Mouse (Mus musculus): Measurements from ENCODE around the gene Gast.
"Not testable (repeated sequence)": the region's sequence is repeated elsewhere in the genome, so short reads cannot be mapped to it uniquely, and the experiment has no call there.

The Gast gene

DNA sequence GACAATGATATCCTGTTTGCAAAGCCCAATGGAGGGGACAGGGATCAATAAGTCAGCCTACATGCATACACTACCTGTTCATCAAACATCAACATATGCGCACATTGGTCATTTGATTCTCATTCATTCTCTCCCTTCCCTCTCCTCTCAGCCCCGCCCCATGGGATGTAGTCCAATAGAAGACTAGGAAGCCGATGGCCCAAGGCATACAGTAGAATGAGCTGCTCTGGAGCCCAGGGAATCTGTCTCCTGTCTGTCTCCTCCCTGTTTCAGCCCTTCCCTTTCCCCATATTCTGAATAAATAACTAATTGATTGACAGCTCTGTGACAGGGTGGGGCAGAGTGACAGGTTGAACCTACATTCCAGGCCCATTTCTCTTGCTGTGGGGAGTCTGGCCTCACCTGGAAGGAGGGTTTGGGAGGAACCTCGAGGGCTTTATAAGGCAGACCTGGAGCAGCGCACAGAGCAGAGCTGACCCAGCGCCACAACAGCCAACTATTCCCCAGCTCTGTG is at the start of gene Gast:
TSS of gene Gast (plus strand) at position 464 of the 514 bp plus-strand sequence.
- no peak for DNase-seq (ENCODE audit: low read depth, low spot score)

DNA sequence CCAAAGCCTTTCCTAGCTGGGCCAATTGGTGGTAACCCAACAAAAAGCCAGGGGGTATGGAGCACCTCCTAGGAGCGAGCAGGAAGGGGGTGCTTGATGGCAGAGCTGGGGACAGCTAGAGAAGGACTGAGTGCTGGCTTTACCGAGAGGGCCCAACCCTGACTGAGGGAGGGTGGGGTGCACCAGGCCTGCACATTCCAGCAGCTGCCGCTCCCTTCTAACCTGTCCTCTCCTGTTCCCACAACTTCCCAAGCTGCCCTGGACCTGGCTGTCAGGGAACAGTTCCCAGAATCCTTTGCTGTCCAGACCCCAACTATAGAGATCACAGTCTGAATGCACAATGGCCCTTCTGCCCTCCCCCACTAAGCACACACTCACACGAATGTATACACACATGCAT is 49.2 kb upstream of the Gast start:
- no peak for DNase-seq (ENCODE audit: low read depth, low spot score)

DNA sequence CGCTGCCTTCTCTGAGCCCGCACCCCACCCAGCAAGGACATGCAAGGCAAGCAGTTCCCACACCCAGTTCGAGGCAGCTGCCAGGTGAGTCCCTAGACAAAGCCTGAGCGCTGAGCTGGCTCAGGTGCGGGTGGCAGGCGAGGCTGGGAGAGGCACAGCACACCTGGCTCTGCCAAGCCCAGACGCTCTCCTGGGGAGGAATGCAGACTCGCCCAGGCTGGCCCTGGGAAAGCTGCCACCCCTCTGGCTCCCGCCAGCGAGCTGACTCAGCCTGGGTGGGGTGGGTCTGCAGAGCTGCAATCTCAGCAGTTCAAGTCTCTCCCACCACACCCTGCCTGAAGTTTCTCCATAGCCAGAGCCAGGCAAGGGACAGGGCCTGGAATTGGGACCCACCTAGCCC is 47.2 kb upstream of the Gast start:
- no peak for DNase-seq (ENCODE audit: low read depth, low spot score)

DNA sequence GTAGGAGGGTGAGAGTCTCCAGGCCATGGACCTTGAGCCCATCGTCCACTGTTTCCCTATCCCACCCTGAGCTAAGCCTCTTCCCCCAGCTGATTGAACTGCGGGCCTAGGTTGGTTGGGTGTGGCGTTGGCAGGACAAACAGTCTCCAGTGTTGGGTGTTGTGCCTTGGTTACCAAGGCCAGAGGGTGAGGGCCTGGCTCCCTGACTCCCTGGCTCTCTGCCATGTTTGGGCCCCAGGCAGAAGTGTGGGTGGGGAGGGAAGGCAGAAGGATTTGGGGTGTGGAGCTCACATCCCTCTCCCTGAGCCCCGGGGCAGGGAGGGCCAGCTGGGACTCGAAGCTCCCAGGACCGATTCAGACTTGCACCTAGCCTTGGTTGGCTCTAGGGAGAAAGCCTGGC is 45.3 kb upstream of the Gast start:
- no peak for DNase-seq (ENCODE audit: low read depth, low spot score)

DNA sequence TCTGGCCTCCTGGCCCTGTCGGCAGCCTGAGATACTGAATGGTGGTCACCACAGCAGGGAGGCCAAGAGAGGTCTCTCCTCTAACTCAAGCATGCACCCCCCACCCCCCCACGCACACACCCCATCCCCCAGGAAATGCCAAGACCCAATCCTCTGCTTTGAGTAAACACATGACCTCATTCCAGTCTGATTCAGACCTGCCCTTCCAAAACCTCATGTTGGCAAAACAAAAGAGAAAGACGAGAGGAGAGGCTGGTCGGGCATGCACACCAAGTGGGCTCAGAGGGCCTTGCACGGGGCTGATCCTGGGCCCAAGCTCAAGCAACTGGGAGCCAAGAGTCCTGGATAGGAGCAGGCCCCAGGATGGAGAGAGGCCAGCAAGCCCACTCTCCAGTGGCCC is 44.0 kb upstream of the Gast start:
- DNase-seq (ENCODE audit: low read depth, low spot score): no peak

DNA sequence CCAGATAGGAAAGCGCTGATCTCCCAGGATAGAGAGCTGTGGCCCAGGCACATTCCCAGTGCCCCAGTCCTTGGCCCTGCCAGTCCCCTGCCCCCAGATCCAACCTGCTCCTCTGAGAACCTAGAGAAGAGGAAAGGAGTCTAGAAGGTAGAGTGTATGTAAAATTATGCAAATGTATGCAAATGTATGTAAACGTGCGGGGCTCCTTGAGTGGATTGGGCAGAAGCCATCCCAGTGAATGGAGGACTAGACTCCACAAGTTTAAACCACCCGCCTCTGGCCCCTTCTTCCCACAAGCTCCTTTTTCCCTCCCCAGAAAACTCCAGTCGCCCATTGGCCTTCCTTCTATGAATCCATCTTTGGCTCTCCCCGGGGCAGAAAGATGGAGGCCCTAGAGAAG is 41.3 kb upstream of the Gast start:
- no peak for DNase-seq (ENCODE audit: low read depth, low spot score)

DNA sequence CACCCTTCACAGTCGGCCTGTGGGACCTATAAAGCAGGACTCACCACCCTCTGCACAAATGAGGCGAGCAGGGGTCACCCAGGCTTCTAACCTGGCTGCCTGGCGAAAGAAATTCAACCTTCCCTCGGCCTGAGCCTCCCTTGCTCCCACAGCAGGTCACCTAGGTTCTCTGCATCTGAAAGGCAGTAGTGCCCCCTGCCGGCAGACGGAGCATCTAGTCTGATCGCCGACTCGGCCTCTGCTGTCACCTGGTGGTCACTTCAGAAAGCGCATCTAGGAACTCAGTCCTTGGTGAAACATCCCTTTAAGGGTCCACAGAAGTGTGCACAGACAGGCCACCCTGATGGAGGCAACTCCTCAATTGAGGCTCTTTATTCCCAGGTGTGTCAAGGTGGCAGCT is 38.9 kb upstream of the Gast start:
- DNase-seq (ENCODE audit: low read depth, low spot score): peak; percentile 79

DNA sequence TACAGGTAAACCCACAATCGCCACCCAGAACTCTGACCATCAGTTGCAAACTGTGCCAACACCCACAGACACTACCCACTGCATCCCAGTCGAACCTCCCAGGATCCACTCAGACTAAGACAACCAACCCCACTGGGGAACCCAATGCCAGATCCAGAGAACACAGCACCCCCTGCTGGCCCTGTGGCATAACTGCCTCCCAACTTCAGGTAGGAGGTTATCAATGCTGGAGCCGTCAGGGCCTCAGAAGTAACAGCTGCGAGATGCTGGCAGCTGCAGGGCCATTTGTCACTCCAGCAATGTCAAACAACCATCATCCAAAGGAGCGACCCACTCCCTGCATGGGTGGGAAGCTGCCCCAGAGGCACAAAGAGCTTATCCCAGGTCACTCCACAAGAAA is 36.4 kb upstream of the Gast start:
- peak; percentile 60 for DNase-seq (ENCODE audit: low read depth, low spot score)

DNA sequence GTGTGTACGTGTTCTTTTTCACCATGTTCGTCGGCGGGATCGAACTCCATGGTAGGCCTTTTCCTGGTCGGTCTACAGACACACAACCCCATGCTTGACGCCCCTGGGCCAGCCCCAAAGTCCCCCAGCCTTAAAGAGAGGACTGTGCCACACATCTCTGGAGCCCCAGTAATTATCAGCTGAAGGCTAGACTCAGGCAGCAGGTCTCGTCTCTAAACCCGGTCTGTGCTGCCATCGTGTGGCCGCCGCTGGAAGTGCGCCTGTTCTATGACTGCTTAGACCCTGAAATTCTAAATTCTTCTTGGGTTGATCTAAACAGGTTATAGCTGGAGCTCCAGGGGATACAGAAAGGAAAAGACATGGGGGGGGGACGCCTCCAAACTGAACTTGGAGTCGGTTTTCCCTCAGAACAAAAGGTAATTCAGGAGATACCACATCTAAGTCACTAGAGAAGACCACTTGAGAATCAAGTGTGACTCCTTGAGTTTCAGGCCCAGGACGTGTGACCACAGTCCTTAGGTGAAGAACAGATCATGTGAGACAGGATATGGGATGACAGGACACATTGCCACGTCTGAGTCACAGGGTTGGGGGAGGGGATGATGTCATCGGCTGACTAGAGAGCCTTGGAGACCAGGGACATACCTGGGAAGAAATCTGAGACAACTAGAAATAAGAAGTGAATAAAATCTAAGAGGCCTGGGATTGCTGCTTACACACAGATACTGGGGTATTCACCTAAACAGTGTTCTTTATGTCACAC is 35.8 kb upstream of the Gast start:
- DNase-seq (ENCODE audit: low read depth, low spot score): peak; percentile 82

DNA sequence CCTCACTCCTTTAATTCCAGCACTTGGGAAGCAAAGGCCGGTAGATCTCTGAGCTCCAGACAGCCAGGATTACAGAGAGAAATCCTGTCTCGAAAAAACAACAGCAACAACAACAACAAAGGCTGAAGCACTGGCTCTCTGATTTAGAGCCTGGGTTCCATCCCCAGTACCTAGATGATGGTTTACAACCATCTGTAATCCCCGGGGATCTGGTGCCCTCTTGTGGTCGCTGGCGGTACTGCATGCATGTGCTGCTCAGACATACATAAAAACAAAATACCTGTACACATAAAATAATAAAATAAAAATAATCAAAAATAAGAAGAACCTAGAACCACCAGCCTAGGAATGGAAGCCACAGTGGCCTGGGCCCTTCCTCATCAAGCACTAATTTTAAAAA is 33.9 kb upstream of the Gast start:
- peak; percentile 73 for DNase-seq (ENCODE audit: low read depth, low spot score)

DNA sequence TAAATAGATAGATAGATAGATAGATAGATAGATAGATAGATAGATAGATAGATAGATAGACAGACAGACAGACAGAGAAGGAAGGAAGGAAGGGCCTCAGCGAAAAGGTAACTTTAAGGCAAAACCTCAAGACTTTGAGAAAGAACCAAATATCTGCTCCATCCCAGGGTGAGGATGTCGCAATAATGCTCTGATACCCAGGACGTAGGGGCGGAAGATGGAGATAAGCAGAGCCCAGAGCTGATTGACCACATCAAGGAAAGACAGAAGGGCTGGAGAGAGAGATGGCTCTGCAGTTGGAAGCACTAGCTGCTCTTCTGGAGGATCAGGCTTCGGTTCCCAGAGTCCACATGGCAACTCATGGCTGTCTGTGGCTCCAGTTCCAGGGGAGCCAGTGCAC is 32.9 kb upstream of the Gast start:
- no peak for DNase-seq (ENCODE audit: low read depth, low spot score)

DNA sequence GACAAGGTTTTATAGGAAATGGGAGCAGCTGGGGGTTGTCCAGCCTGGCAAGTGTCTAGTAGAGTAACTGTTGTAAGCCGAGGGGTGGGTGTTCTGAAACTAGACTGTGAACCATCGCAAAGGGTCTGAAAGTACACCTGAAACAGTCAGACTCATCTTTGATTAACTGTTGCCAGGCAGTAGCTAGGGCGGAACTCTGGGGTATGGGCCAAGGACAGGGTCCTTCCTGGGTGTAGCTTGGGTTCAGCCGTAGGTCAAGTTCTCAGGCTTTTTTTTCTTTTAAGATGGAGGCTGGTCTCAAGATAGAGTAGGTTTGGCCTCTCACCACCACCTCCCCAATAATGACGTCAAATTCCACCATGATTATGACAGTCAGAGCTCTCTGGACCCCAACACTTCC is 26.3 kb upstream of the Gast start:
- no peak for DNase-seq (ENCODE audit: low read depth, low spot score)

DNA sequence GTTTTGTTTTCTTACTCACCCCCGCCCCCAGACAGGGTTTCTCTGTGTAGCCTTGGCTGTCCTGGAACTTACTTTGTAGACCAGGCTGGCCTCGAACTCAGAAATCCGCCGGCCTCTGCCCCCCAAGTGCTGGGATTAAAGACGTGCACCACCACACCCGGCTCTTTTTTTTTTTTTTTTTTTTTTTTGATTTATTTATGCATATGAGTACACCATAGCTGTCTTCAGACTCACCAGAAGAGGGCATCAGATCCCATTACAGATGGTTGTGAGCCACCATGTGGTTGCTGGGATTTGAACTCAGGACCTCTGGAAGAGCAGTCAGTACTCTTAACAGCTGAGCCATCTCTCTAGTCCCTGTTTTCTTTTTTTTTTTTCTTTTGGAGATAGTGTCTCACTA is 25.5 kb upstream of the Gast start:
- not testable (repeated sequence) for DNase-seq (ENCODE audit: low read depth, low spot score)

DNA sequence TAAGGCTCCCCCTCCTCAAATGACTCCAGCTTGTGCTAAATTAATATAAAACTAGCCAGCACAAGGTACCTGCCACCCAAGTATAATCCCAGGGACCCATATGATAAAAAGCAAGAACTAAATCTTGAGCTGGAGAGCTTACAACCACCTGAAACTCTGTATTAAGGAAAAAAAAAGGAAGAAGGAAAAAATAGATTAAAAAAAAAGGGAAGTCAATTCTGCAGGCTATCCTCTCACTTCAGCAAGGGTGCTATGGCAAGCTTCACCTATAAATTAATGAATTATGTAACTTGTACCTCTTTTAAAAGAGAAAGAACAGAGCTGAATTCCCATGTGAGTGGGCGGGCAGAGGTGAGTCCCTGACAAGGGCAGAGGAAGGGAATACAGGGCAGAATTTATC is 22.6 kb upstream of the Gast start:
- no peak for DNase-seq (ENCODE audit: low read depth, low spot score)

DNA sequence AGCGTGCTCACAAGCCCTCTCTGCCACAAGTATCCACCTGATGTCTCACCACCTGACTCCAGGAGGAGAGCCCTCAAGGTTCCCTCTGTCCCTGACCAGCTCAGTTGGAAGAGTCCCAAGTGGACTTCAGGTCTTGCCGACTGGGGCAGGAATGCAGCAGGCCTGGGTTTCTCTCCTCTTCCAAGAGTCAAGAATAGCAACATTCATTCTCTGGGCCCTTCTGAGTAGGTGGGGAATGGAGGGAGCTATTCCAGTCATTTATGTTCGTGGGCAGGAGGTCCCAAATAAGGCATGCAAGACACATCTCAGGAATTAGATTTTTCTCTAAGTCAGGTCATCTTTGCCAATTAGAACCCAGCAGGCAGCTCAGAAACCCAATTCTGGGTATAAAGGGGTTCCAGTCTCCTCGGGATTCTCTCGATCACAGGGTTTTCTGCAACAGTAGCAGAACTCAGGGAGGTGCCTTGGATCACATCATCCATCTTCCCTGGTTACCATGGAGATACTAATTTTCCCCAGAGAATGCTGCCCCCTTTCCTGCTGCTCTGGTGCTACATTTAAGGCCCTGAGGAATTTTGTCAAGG is 22.0 kb upstream of the Gast start:
- DNase-seq (ENCODE audit: low read depth, low spot score): no peak

DNA sequence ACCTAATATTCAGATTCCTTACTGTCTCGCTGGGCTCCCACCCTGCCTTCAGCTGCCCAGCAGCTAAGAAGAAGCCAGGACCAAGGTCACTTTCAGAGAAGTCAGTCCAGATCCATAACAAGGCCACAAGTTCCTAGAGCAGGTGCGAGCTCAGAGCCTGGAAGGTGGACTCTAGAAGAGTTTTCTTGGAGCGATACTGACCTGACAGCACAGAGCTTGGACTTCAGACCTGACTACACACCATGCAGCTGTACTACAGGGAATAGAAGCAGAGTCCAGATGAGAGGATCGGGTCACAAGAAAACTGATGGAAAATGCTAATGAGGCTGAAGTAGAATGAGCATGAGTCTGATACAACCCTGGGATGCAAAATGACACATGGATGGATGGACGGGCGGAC is 20.8 kb upstream of the Gast start:
- no peak for DNase-seq (ENCODE audit: low read depth, low spot score)

DNA sequence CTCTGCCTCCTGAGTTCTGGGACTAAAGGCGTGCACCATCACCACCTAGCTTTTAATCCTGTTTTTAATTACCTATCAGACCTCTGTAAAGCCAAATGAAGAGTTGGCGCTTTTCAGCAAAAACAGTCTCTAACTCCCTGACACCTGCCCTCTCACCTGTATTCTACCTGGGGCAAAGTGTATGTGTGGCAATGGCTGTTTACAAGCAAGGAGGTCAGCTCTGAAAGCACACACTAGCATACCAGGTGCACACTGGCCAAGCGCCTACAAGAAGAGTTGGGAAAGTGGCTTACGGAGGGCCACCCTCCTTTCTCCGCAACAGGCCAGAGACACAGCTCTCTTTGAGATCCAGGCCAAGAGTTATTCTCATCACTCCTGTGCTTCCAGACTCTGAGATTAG is 18.8 kb upstream of the Gast start:
- DNase-seq (ENCODE audit: low read depth, low spot score): no peak

DNA sequence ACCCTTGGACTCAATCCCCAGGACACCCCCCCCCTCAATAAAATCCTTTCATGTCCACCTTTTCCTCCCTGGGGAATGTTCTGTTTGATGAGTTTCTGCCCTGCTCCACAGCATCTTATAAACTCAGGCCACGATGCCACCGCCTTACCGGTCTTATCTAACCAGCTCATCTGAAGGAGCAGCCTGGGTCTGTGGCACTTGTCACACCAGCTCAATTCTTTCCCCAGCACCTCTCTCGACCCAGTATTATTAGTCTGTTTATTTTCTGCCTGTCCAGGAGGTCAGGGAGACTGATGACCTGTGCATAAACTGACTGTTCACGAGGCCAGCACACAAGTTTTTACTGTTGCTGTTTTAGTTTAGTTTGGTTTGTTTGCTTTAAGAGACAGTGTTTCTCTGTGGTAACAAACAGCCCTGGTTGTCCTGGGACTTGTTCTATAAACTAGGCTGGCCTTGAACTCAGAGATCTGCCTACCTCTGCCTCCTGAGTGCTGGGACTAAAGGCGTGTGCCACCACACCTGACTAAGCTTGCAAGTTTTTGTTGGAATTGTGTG is 16.3 kb upstream of the Gast start:
- no peak for DNase-seq (ENCODE audit: low read depth, low spot score)

DNA sequence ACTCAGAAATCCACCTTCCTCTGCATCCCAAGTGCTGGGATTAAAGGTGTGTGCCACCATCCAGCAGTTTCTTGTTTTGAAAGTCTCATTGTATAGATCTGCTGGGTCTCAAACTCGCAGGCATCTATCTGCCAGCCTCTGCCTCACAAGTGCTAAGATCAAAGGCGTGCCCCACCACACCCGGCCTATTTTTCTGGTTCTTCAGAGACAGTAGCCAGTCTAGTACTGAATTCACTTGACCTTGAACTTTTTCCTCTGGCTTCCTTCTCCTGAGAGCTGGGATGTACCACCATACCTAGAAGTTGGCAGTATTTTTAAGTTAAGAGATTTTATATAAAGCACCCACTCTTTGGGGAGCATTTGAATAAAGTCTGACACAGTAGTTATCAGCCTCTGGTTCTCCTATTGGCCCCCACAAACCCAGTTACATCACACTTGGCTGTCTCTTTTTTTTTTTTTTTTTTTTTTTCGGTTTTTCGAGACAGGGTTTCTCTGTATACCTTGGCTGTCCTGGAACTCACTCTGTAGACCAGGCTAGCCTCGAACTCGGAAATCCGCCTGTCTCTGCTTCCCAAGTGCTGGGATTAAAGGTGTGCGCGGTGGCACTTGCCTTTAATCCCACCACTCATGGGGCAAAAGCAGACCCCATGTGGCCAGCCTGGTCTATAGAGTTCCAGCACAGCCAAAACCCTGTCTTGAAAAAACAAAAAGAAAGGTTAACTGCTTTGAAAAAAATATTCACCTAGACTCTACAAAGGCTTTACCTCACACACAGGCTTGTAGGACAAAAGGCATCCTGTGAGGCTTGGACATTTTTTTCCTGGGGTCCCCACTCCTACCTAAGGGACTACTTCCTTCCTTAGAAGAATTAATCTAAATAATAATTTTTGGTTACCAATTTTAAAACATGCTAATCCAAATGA is 15.4 kb upstream of the Gast start:
- no peak for DNase-seq (ENCODE audit: low read depth, low spot score)

DNA sequence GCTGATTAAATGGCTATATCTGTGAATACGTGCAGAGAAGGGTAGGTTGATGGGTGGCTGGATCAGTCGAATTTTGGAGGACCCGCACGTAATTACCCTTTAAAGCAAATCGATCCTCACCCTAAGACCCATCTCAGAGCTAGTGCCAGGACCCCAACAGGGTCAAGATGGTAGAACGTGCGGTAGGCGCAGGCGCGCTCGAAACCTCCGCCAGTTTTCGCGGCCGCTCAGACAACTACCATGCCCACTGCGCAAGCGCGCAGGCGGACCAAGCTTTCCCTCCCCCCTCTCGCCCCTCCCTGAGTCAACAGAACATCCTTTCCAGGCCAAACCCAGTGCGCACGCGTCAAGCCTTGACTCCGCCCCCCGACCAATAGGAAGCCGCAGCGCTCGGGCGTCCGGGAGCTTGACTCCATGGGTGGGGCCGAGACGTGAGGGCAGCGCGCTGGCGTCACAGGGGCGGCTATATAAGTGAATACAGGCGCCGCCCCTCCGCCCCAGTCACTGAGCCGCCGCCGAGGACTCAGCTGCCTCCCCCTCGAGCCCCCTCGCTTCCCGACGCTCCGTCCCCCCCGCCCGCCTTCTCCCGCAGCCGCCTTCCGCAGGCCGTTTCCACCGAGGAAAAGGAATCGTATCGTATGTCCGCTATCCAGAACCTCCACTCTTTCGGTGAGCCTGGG is 14.6 kb upstream of the Gast start, which contains the start of gene Eif1:
TSS of gene Eif1 (plus strand) at position 394 of the 680 bp plus-strand sequence.
- DNase-seq (ENCODE audit: low read depth, low spot score): peak; percentile 100

DNA sequence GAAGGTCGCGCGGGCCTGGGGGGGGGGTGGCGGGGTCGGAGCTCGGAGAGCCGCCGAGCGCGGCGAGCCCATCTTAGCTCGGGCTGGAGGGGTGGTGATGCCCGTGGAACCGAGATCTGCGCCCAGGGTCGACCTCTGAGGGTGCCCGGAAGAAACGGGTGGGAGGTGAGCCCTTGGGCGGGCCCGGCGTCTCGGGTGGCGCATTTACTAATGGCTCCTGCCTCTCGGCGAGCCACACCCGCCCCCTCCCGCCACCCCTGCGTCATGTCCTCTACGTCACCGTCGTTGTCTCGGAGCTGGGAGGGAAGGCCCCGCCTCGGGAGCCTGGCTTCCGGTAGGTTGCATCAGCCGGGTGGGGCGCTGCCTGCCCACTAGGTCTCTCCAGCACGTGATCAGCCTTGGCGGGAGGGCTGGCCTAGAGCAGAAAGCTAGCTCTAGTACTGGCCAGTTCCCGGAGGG is 14.0 kb upstream of the Gast start:
- DNase-seq (ENCODE audit: low read depth, low spot score): peak; percentile 99

Data from CD4-positive helper T cell, adult 2 months (primary cell).